In the genomic region with DNA sequence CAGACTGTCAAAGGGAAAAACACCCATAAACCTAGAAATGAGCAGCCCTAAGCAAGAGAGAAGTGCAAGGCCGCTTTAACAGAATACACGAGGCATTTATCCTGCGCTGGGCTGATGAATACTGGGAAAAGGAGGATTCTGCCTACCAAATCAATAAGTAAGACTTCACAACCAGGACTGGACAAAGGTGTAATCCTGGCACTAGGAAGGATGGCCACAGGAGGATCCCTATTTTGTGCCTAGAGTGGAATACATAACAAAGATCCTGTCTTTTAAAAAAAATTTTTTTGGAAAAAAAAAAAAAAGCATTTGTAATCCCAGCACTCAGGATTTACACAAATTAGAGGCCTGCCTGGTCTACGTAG, we compare ENCODE assay signal across 7 mouse cellular contexts. TPM values are rescaled to one million over a fixed set of nuclear protein-coding genes. Genes with fewer than 3 reads are reported as not detected.
A peak's percentile ranks its signal among the peaks of the same experiment; 100 is the strongest.
DNase-seq lines count a peak whose midpoint lies in the region; ATAC-seq lines count a peak whose summit lies in the region.

No protein-coding gene starts in this region.

- peaks cover 2% of the 10 kb centered on the region; the same call in 1 of the 2 replicates for H3K36me3 ChIP-seq in lung, embryonic 16.5 days (ENCODE audit: control insufficient read depth, insufficient read depth, low read length)
- no peaks in the 10 kb centered on the region for H3K36me3 ChIP-seq in forebrain, embryonic 14.5 days (ENCODE audit: control insufficient read depth, insufficient read depth, low read length)
- peaks cover 7% of the 10 kb centered on the region for H3K36me3 ChIP-seq in limb, embryonic 13.5 days
- H3K36me3 ChIP-seq in stomach, embryonic 14.5 days (ENCODE audit: control insufficient read depth, insufficient read depth, low read length): no peaks in the 10 kb centered on the region

- peaks cover 24% of the 10 kb centered on the region for H3K27me3 ChIP-seq in lung, embryonic 16.5 days (ENCODE audit: control insufficient read depth, insufficient read depth, low read depth, low read length)
- H3K27me3 ChIP-seq in forebrain, embryonic 14.5 days (replicated peaks; ENCODE audit: control insufficient read depth, insufficient read depth, low read length): no peaks in the 10 kb centered on the region
- no peaks in the 10 kb centered on the region for H3K27me3 ChIP-seq in limb, embryonic 13.5 days
- H3K27me3 ChIP-seq in stomach, embryonic 14.5 days (ENCODE audit: control insufficient read depth, insufficient read depth, low read length): no peaks in the 10 kb centered on the region

- H3K27ac ChIP-seq in lung, embryonic 16.5 days (ENCODE audit: low read length): no peak overlapping the region
- no peak overlapping the region for H3K27ac ChIP-seq in forebrain, embryonic 14.5 days (ENCODE audit: low read depth, low read length)
- H3K27ac ChIP-seq in limb, embryonic 13.5 days: 0 out of 2 replicates have a peak overlapping the region, but pooled peaks have one; percentile 79
- no peak overlapping the region; the same call in 1 of the 2 replicates for H3K27ac ChIP-seq in stomach, embryonic 14.5 days (ENCODE audit: low read length)

- peaks cover 4% of the 10 kb centered on the region; the same call in 1 of the 2 replicates for H3K9me3 ChIP-seq in lung, embryonic 16.5 days (ENCODE audit: control insufficient read depth, low read length)
- H3K9me3 ChIP-seq in forebrain, embryonic 14.5 days (replicated peaks; ENCODE audit: control insufficient read depth, low read length): no peaks in the 10 kb centered on the region
- H3K9me3 ChIP-seq in limb, embryonic 13.5 days: peaks cover 5% of the 10 kb centered on the region; the same call in 1 of the 2 replicates
- no peaks in the 10 kb centered on the region for H3K9me3 ChIP-seq in stomach, embryonic 14.5 days (ENCODE audit: control insufficient read depth, low read depth, low read length)

- no peak for ATAC-seq in lung, embryonic 16.5 days (ENCODE audit: low read depth)
- ATAC-seq in forebrain, embryonic 14.5 days: no peak
- ATAC-seq in limb, embryonic 13.5 days (ENCODE audit: low FRiP score, low read depth): no peak
- no peak for ATAC-seq in stomach, embryonic 14.5 days (ENCODE audit: insufficient number of reproducible peaks, insufficient read depth, low FRiP score, low read depth)

- DNase-seq in lung, postnatal 4 days: no peak
- no peak for DNase-seq in forebrain, embryonic 14.5 days (ENCODE audit: low spot score)
- no peak for DNase-seq in left cerebral cortex, postnatal 10 days (ENCODE audit: extremely low spot score in 1 of 2, low spot score in 2 of 2)
- no peak for DNase-seq in right cerebral cortex, postnatal 25 days

- H3K4me1 ChIP-seq in lung, embryonic 16.5 days (replicated peaks; ENCODE audit: control insufficient read depth, insufficient read depth, low read length): no peaks in the 10 kb centered on the region; the same call in 1 of the 2 replicates
- no peaks in the 10 kb centered on the region for H3K4me1 ChIP-seq in forebrain, embryonic 14.5 days (ENCODE audit: control insufficient read depth, insufficient read depth, low read length)
- H3K4me1 ChIP-seq in limb, embryonic 13.5 days: peaks cover 6% of the 10 kb centered on the region
- no peaks in the 10 kb centered on the region for H3K4me1 ChIP-seq in stomach, embryonic 14.5 days (ENCODE audit: control insufficient read depth, insufficient read depth, low read length)

- H3K9ac ChIP-seq in lung, embryonic 16.5 days (ENCODE audit: low read length): no peak overlapping the region
- H3K9ac ChIP-seq in forebrain, embryonic 14.5 days (ENCODE audit: low read length): no peak overlapping the region
- H3K9ac ChIP-seq in limb, embryonic 13.5 days: peak overlapping the region; percentile 85; the same call in 1 of the 2 replicates
- H3K9ac ChIP-seq in stomach, embryonic 14.5 days (replicated peaks; ENCODE audit: low read depth, low read length): no peak overlapping the region

- WGBS in lung, embryonic 16.5 days: 28% methylated on average over 4 of the region's 4 CpGs
- WGBS in forebrain, embryonic 14.5 days: 24% methylated on average over 4 of the region's 4 CpGs
- WGBS in limb, embryonic 13.5 days: 25% methylated on average over 4 of the region's 4 CpGs
- WGBS in stomach, embryonic 14.5 days: 28% methylated on average over 4 of the region's 4 CpGs

- peak overlapping the region; percentile 84 for H3K4me3 ChIP-seq in lung, embryonic 16.5 days (ENCODE audit: low read length)
- H3K4me3 ChIP-seq in forebrain, embryonic 14.5 days (ENCODE audit: low read depth, low read length): peak overlapping the region; percentile 75
- peak overlapping the region; percentile 84 for H3K4me3 ChIP-seq in limb, embryonic 13.5 days
- peak overlapping the region; percentile 72; the same call in 1 of the 2 replicates for H3K4me3 ChIP-seq in stomach, embryonic 14.5 days (ENCODE audit: low read depth, low read length)

- intact Hi-C loops in left cerebral cortex, postnatal 10 days (cut with DNase I): no loop called here

- H3K4me2 ChIP-seq in lung, embryonic 16.5 days (ENCODE audit: low read depth, low read length): peak overlapping the region; percentile 90
- H3K4me2 ChIP-seq in forebrain, embryonic 14.5 days (ENCODE audit: low read length): peak overlapping the region; percentile 61
- H3K4me2 ChIP-seq in limb, embryonic 13.5 days (replicated peaks): peak overlapping the region; percentile 68
- H3K4me2 ChIP-seq in stomach, embryonic 14.5 days (replicated peaks; ENCODE audit: low read depth, low read length): peak overlapping the region; percentile 47

RNA-seq across cellular contexts. Expression of a gene that starts 0.3 kb away (rescaled TPM):
- polyA plus RNA-seq in lung, embryonic 16.5 days (2015; fragmentation: Nextera tagmentation; extraction: Ambion mirVana): 5.8 and 6.2 TPM in 2 replicates
- 5.2 and 5.3 TPM in 2 replicates for polyA plus RNA-seq in forebrain, embryonic 14.5 days (2014; fragmentation: Nextera tagmentation; extraction: Ambion mirVana)
- 13.4 and 13.9 TPM in 2 replicates for polyA plus RNA-seq in limb, embryonic 13.5 days (2015; fragmentation: Nextera tagmentation; extraction: Ambion mirVana)
- polyA plus RNA-seq in stomach, embryonic 14.5 days (2014; fragmentation: Nextera tagmentation; extraction: Ambion mirVana): 11.6 and 11.9 TPM in 2 replicates
- total RNA-seq in left cerebral cortex, postnatal 10 days (2021): 10 to 100 TPM; 36.5 to 38.9 TPM

RNA-seq across cellular contexts. Expression of a gene that starts 49.1 kb away (rescaled TPM):
- not detected in 2 replicates for polyA plus RNA-seq in lung, embryonic 16.5 days (2015; fragmentation: Nextera tagmentation; extraction: Ambion mirVana)
- not detected in 2 replicates for polyA plus RNA-seq in forebrain, embryonic 14.5 days (2014; fragmentation: Nextera tagmentation; extraction: Ambion mirVana)
- 0.32 and 0.43 TPM in 2 replicates for polyA plus RNA-seq in limb, embryonic 13.5 days (2015; fragmentation: Nextera tagmentation; extraction: Ambion mirVana)
- not detected in 2 replicates for polyA plus RNA-seq in stomach, embryonic 14.5 days (2014; fragmentation: Nextera tagmentation; extraction: Ambion mirVana)
- total RNA-seq in left cerebral cortex, postnatal 10 days (2021): under 1 TPM in 1 of 2 experiments, not detected in 1; 0.64 TPM
